In genomic region chr9:120763802-120764201, GRCm38 (mm10) we compare ENCODE assay signal across 11 mouse cellular contexts.
"Had no signal": no experiment of that assay in that cellular context is flagged by ENCODE, and none has a peak within 500 bp of the region (broad histone marks: within the 10 kb centered on the region; RNA-seq: fewer than 3 reads in every experiment).

No protein-coding gene starts in this region.

- DNase-seq: kidney, adult 8-10 months; midbrain, embryonic 14.5 days; right cerebral cortex, postnatal 14 days; thymus, adult 18-20 months; thymus, postnatal 14 days had no signal

- H3K9me3 ChIP-seq: limb, embryonic 10.5 days; liver, embryonic 15.5 days; neural tube, embryonic 13.5 days had no signal

- ATAC-seq: hindbrain, postnatal 0 days had no signal

- H3K4me2 ChIP-seq: liver, embryonic 11.5 days; liver, embryonic 15.5 days; neural tube, embryonic 13.5 days had no signal

- H3K27me3 ChIP-seq: liver, embryonic 15.5 days; neural tube, embryonic 13.5 days had no signal

- H3K4me3 ChIP-seq: left cerebral cortex, adult 2 months; limb, embryonic 10.5 days; liver, embryonic 15.5 days; neural tube, embryonic 13.5 days had no signal

- H3K36me3 ChIP-seq: limb, embryonic 10.5 days; liver, embryonic 15.5 days; neural tube, embryonic 13.5 days had no signal

- H3K9ac ChIP-seq: liver, embryonic 15.5 days; neural tube, embryonic 13.5 days had no signal

- H3K27ac ChIP-seq: hindbrain, postnatal 0 days; left cerebral cortex, adult 2 months; limb, embryonic 10.5 days; liver, embryonic 15.5 days; neural tube, embryonic 13.5 days had no signal
